Mouse (Mus musculus) ovary, postnatal 36 days (tissue): ENCODE measurements around the gene Xrn2.
A peak's percentile ranks its signal among the peaks of the same experiment; 100 is the strongest.

Experiments used
- DNase-seq: peaks from one replicate; pipeline ENCODE4 v3.0.0; 2022; ENCODE audit warnings: low spot score, mixed read lengths

The Xrn2 gene

DNA sequence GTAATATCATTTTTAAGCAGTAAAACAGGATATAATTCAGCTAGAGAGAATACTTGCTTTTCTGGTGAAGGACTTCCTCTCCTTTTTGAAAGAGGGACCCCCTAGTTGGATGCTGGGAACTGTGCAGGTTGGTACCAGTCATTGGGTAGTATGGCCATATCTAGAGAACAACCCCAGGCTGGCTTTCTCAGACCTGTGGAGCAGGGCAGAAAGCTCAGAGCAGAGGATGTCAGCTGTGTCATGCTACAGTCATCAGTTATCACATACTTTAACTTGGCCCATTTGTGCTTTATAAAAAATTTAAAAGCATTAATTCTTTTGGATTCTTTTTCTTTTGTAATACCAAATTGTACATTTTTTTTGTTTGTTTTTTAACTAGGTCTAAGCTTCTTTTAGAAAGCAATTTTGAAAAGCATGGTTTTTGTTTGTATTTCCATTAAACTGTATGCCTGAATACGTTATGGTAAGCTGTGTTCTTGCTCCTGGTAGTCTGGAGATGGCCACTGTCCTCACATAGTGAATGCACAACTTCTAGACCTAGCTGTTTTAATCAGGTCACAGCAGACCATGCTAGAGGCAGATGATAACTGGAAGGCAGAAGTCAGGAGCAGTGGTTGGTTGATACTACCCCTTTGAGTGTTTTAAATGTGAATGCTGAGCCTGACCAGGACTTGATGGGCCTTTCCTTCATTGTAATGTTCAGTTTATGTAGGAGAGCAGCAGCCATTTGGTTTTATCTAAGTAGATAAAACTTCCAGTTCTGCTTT lies 54.9 kb downstream of the Xrn2 start:
- DNase-seq = no peak

DNA sequence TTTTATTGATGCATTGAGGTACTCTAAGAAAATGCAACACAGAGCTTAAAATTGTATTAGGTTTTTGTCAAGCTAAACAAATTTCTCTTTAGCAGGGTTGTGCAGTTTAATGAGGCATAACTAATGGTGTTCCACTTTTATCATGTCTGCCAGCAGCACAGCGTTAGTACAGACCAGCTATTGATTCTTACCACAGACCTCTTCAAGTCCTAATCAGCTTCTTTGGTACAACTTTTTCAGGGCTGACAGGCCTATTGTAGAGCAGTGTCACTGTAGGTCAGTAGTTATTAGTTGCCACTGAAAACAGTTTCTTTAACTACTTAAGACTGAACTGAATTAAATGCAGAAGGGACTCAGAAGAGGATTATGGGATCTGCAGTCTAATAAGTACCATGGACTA lies 56.3 kb downstream of the Xrn2 start:
- no peak for DNase-seq

GRCm38 (mm10) chr2:147070305-147070704 lies 57.5 kb downstream of the Xrn2 start:
- DNase-seq = no peak

GRCm38 (mm10) chr2:147073962-147074361 lies 61.2 kb downstream of the Xrn2 start:
- DNase-seq = no peak

GRCm38 (mm10) chr2:147074399-147074798 lies 61.6 kb downstream of the Xrn2 start:
- no peak for DNase-seq

- no peak for DNase-seq
Measured at GRCm38 (mm10) chr2:147082391-147082790, 69.6 kb downstream of the Xrn2 start.

DNA sequence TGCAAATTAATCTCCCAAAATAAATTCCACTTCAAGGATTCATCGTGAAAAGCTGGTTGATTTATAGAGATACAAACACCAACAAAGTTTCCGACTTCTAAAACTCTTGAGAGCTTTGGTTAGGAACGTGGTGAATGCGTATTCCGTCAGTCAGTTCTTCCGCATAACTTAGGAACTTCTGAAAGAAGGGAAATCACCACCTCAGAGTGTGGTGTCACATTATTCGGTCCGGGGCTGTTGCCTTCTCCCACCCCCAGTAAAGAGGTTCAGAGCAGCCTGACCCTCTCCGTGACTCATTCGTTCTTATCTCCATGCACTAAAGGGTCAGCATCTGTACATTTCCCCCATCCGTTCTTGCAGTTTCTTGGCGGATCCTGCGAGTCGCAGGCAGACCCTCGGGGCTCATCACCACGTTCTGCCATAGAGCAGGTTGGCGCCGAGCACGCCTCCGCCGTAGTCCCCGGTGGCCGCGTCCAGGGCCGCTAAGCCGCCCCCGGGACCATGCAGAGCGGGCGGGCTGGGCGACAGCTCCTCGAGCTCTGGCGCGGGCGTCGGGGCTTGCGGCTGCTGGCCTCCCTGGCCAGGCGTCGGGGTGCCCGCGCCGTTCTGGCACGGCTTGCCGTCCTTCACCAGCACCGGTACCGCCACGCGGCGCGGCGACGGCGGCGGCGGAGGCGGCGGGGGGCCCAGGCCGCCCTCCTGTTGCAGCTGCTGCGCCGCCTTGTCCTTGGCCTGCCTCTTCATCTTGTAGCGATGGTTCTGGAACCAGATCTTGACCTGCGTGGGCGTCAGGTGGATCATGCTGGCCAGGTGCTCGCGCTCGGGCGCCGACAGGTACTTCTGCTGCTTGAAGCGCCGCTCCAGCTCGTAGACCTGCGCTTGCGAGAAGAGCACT lies 70.9 kb downstream of the Xrn2 start:
- DNase-seq = peak; percentile 29

DNA sequence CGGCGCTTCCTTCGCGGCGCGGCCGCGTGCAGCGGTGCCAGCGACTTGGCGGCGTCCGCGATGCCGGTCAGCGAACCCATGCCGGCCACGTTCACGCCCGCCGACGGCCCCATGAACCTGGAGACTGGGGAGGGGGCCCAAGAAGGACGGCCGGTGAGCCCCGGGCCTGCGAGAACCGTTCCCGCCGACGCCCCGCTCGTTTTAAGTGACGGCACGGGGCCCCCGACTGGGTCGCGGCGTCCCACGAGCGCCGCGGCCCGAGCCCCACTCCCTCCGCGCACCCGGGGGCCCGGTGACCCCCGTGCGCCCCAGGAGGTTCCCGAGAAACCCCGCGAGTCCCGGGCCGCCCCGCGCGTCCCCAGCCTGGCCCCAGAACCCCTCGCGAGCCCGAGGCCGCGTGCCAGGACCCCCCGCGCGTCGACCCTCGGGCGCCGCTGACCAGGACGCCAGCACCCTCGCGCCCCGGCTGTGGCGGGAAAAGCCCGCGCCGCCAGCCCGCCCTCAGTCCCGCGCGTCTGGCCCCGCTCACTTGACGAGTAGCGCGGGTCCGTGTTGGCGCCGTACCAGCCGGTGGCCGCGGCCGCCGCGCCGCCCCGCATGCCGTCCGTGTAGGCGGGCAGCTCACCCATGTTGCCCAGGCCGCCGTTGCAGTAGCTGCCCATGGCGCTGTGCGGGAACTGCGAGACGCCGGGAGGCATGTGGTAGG lies 71.7 kb downstream of the Xrn2 start:
- peak; percentile 12 for DNase-seq

- peak; percentile 7 for DNase-seq
Measured at GRCm38 (mm10) chr2:147085072-147085870, 72.5 kb downstream of the Xrn2 start, which contains the start of gene Nkx2-4. Gene Nkx2-4 (minus strand): TSS chr2:147085445.

- no peak for DNase-seq
Measured at GRCm38 (mm10) chr2:147085937-147086336, 73.1 kb downstream of the Xrn2 start.

GRCm38 (mm10) chr2:147086441-147086840 lies 73.6 kb downstream of the Xrn2 start:
- no peak for DNase-seq

- DNase-seq = no peak
Measured at GRCm38 (mm10) chr2:147119736-147120135, 106.9 kb downstream of the Xrn2 start.

DNA sequence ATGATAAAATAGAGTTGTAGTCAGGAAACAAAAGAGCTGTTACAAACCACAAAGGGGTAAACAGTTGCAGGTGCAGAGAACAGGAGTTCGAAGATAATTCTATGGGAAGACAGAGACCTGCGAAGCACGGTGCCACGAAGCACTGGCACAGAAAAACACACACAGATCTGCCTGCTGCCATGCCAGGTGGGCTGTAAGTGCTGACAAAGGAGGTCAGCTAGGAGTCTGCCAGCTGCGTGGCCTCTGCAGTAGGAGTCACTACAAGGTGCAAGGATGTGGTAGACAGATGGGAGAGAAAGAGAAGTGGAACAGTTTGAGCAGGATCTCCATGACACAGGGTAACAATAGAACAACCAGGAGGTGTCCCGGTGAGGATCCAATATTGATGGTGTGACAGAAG lies 114.6 kb downstream of the Xrn2 start:
- DNase-seq = no peak
